Mouse (Mus musculus): ENCODE measurements around the gene Gm3676. TPM values are rescaled to one million over a fixed set of nuclear protein-coding genes. Genes with fewer than 3 reads are reported as not detected.
"Not testable (repeated sequence)": the region's sequence is repeated elsewhere in the genome, so short reads cannot be mapped to it uniquely, and the experiment has no call there.

Gene Gm3676
- polyA plus RNA-seq (2016; fragmentation: Nextera tagmentation; extraction: Ambion mirVana): not detected in 2 replicates

GRCm38 (mm10) chr14:41646387-41646786 lies at the start of gene Gm3676:
Gene Gm3676 (minus strand): TSS chr14:41646487.
- not testable (repeated sequence) for H3K9me3 ChIP-seq; H3K27me3 ChIP-seq (ENCODE audit: insufficient read depth, poor library complexity, severe bottlenecking); DNase-seq (ENCODE audit: low spot score); H3K4me1 ChIP-seq; H3K27ac ChIP-seq; H3K36me3 ChIP-seq; H3K4me3 ChIP-seq
- WGBS: no CpG with 5 or more reads among the region's 1 CpGs

GRCm38 (mm10) chr14:41648176-41648575 lies 1.9 kb upstream of the Gm3676 start:
- 81% methylated on average over 2 of the region's 2 CpGs for WGBS
- not testable (repeated sequence) for H3K27me3 ChIP-seq (ENCODE audit: insufficient read depth, poor library complexity, severe bottlenecking); H3K4me1 ChIP-seq; DNase-seq (ENCODE audit: low spot score); H3K4me3 ChIP-seq; H3K27ac ChIP-seq; H3K36me3 ChIP-seq; H3K9me3 ChIP-seq

- H3K27me3 ChIP-seq (ENCODE audit: insufficient read depth, poor library complexity, severe bottlenecking); DNase-seq (ENCODE audit: low spot score); H3K4me3 ChIP-seq; H3K4me1 ChIP-seq; H3K36me3 ChIP-seq; H3K9me3 ChIP-seq; H3K27ac ChIP-seq: not testable (repeated sequence)
- 90% methylated on average over 9 of the region's 11 CpGs for WGBS
Measured at GRCm38 (mm10) chr14:41630144-41630543, 16.1 kb downstream of the Gm3676 start.

- not testable (repeated sequence) for H3K4me3 ChIP-seq; H3K27me3 ChIP-seq (ENCODE audit: insufficient read depth, poor library complexity, severe bottlenecking); H3K27ac ChIP-seq; H3K36me3 ChIP-seq; DNase-seq (ENCODE audit: low spot score); H3K9me3 ChIP-seq; H3K4me1 ChIP-seq
- 81% methylated on average over 1 of the region's 2 CpGs for WGBS
Measured at GRCm38 (mm10) chr14:41624512-41624911, 21.8 kb downstream of the Gm3676 start, which contains the start of gene Gm3072. Gene Gm3072 (minus strand): TSS chr14:41624612.

GRCm38 (mm10) chr14:41622535-41622934 lies 23.8 kb downstream of the Gm3676 start:
- H3K27me3 ChIP-seq (ENCODE audit: insufficient read depth, poor library complexity, severe bottlenecking); H3K4me3 ChIP-seq; DNase-seq (ENCODE audit: low spot score); H3K36me3 ChIP-seq; H3K4me1 ChIP-seq; H3K27ac ChIP-seq; H3K9me3 ChIP-seq: not testable (repeated sequence)
- WGBS: 95% methylated on average over 5 of the region's 5 CpGs

DNA sequence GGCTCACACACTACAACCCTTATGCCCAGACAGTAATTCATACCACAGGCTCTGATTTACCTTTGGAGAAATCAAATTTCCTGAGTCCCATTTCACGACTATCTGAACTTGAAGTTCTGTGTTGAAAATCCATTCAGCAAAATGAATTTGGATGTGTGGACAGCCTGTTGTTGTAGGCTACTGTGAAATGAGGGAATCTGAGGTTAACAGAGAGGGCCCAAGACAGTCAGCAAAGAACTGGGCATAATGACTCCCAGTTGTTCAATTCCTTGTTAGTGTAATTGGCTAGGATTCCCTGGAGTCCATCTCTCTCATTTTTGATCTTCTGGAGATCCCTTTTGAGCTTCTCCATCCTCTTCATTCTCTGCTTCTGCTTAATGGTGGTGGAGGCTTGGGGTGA lies 35.6 kb downstream of the Gm3676 start:
- 72% methylated on average over 1 of the region's 1 CpGs for WGBS
- not testable (repeated sequence) for H3K36me3 ChIP-seq; H3K27ac ChIP-seq; H3K4me3 ChIP-seq; H3K9me3 ChIP-seq; H3K4me1 ChIP-seq; DNase-seq (ENCODE audit: low spot score); H3K27me3 ChIP-seq (ENCODE audit: insufficient read depth, poor library complexity, severe bottlenecking)

GRCm38 (mm10) chr14:41600935-41601334 lies 45.4 kb downstream of the Gm3676 start:
- not testable (repeated sequence) for H3K9me3 ChIP-seq; DNase-seq (ENCODE audit: low spot score); H3K27ac ChIP-seq; H3K36me3 ChIP-seq; H3K27me3 ChIP-seq (ENCODE audit: insufficient read depth, poor library complexity, severe bottlenecking); H3K4me1 ChIP-seq; H3K4me3 ChIP-seq
- 86% methylated on average over 15 of the region's 15 CpGs for WGBS

Other genes starting within 250 kb of the Gm3676 start
- not detected in 2 replicates for gene Gm6482, start 238.2 kb downstream of the Gm3676 start, polyA plus RNA-seq (2016; fragmentation: Nextera tagmentation; extraction: Ambion mirVana)
- gene Gm7954, start 193.0 kb downstream of the Gm3676 start, polyA plus RNA-seq (2016; fragmentation: Nextera tagmentation; extraction: Ambion mirVana): not detected in 2 replicates
- gene Gm3486, start 157.0 kb downstream of the Gm3676 start, polyA plus RNA-seq (2016; fragmentation: Nextera tagmentation; extraction: Ambion mirVana): not detected in 2 replicates
- gene Gm7970, start 90.9 kb downstream of the Gm3676 start, polyA plus RNA-seq (2016; fragmentation: Nextera tagmentation; extraction: Ambion mirVana): not detected in 2 replicates
- gene 1700049E17Rik2, start 73.3 kb downstream of the Gm3676 start, polyA plus RNA-seq (2016; fragmentation: Nextera tagmentation; extraction: Ambion mirVana): not detected in 2 replicates
- not detected in 2 replicates for gene Gm3072, start 21.9 kb downstream of the Gm3676 start, polyA plus RNA-seq (2016; fragmentation: Nextera tagmentation; extraction: Ambion mirVana)
- not detected in 2 replicates for gene Gm8068, start 55.4 kb upstream of the Gm3676 start, polyA plus RNA-seq (2016; fragmentation: Nextera tagmentation; extraction: Ambion mirVana)
- not detected in 2 replicates for gene Gm7929, start 104.1 kb upstream of the Gm3676 start, polyA plus RNA-seq (2016; fragmentation: Nextera tagmentation; extraction: Ambion mirVana)
- gene Gm47189, start 126.0 kb upstream of the Gm3676 start, polyA plus RNA-seq (2016; fragmentation: Nextera tagmentation; extraction: Ambion mirVana): not detected in 2 replicates